Mouse (Mus musculus) embryo, embryonic 11.5 days (tissue): ENCODE measurements at regions not wholly inside any gene's neighbourhood (a gene's known extent, or its start where the extent isn't known, plus 50 kb on each side); places are given as distances from the start of the nearest gene placed in this dataset.

Source experiments
- DNase-seq: peaks from one replicate; pipeline ENCODE4 v3.0.0-alpha.2; 2012; ENCODE audit warnings: low read depth, low spot score

GRCm38 (mm10) chr16:93140535-93141110 lies 314.7 kb upstream of the Runx1 start:
- DNase-seq, result no peak

- DNase-seq, result no peak
These were observed 311.3 kb upstream of the Runx1 start for GRCm38 (mm10) chr16:93137249-93137648.

DNA sequence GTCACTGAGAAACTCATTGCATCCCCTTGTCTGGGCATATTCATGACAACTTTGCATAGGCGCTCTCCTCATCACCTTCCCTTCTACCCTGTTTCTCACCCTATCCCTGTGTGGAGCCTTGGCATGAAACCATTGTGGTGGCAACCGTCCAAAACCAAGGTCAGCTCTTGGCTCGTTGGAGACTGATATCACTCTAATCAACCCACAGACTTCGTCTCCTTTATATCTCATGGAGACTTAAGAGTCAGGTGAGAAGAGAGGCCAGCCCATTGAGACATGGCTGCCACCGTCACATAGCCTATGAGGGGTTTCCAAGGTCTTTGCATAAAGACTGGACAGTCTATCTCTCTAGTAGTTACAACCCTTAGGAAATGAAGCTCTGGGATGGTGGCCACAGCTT lies 305.5 kb upstream of the Runx1 start:
- no peak for DNase-seq

DNA sequence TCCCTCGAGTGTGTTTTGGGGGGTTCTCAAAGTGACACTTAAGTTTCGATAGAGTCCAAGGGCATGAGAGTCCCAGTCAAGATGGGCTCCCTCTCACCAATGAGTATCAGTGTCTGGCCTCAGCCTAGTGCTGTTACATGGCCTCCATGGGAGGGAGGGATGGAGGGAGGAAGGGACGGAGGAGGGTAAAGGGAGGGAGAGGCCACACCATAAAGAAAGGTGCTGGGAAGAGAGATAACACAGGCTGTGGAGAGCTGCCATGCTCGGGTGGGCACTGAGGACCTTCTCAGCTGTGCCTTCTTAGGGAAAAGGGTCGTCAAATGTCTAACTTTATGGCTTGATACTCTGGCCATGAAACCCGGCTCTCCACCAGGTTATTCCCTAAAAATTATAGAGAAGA lies 304.7 kb upstream of the Runx1 start:
- no peak for DNase-seq

GRCm38 (mm10) chr16:93123707-93124106 lies 297.8 kb upstream of the Runx1 start:
- DNase-seq, result no peak

DNA sequence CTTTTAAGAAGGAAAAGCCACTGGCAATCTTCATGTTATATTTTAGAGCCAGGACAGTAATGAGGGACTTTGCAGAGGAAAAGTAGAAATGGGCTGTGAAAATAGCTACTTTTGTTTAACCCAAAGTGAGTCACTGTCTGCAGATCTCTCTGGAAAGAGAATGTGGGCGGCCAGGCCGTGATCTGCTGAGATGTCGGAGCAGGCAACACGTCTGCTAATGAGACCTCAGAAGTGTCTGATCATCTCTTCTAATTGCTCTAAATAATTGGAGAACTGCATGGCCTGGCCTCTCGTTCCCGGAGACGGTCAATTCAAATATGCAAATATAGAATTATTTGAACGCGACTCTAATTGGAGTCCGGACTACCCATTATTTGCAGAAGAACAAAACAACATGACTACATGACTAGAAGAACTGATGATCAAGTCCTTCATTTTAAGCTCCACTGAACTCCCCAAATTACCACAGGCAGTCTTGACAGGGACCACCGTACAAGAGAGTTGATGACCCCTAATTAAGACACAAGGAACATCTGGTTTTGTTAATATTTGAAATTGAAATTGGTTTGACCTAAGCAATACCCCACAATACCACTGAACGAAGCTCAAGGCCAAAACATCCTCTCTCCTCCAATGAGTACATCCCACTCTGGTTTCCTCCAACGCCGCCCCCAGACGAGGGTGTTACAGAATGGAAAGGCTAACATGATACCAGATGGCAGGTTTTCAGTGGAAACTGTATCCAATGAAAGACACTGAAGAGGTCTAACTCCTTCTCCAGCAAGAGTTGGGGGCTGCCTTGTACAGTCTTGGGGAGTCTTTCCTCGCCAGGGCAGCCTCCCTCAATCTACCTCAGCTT lies 290.4 kb upstream of the Runx1 start:
- DNase-seq, result no peak

DNA sequence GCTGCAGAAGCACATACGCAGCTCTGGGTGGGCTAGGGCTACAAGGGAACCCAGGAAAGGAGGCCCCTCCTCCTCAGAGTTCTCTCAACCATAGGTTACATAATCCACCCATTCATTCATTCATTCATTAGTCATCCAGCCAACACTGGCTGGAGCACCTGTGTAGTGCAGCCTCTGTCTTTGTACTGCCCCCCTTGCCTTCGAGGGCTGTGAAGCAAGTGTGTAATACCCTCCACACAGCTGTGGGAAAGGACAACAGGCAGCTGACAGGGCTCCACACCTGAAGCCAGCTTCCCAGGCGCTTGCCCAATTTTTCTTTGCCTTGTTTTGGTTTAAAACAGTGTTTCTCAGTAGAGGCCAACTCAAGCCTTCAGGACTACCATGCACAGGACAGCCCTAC lies 285.0 kb upstream of the Runx1 start:
- no peak for DNase-seq

GRCm38 (mm10) chr16:93110451-93110850 lies 284.5 kb upstream of the Runx1 start:
- no peak for DNase-seq

DNA sequence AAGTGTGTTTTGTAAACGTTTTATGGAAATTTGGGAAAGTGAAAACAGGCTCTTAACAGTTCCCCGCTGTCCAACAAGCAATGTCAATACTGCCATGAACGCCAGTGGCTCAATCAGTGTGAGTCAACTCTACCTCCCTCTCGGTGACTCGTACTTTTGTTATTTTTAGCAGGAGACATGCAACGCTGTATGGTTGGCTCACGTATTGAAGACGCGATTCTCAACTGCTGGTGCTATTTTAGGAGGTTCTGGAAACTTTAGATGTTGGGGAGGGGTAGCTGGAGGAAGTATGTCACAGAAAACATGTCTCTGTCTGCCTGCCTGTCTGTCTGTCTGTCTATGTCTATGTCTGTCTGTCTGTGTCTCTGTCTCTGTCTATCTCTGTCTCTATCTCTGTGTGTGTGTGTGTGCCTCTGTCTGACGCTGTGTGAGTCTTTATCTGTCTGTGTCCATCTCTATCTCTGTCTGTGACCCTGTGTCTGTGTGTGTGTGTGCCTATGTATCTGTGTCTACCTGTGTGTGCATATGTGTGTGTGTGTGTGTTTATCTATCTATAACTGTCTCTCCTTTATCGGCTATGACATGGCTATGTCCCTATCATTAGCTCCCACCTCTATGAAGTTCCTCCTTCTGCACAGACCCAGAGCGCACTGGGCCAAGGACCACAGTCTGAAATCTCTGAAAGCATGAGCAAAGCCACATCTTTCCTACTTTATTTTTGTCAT lies 283.9 kb upstream of the Runx1 start:
- no peak for DNase-seq

GRCm38 (mm10) chr16:93107524-93107845 lies 281.5 kb upstream of the Runx1 start:
- no peak for DNase-seq

DNA sequence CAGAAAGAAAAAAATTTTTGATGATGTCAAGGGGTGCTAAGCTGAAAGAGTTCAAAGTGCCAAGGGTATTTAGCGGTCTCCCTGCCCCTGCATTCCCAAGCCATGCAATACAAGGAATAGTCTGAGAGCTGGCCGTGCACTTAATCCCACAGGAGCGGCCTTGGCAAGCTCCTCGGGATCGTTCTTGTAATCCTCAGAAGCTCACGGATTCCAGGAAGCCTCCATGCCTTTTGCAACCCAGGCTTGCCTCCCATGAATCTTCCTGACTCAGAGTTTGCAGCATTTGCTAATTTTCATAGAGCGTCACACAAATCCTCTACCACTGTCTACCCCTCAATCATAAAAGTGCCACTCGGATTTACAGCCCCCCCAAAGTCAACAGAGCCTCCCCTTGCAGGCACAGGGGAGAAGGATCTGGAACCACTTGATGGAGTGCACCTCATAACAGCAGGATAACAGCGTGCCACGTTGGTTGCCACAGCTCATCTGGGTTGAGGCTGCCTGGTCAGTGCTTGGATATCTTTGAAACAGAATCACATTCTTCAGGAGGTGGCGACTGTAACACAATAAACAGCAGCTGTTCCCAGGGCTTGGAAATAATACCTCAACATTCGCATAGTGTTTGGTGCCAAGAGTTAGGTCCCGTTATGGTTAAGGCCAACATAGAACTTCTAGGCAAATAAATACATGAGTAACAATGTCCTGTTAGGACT lies 281.0 kb upstream of the Runx1 start:
- DNase-seq, result no peak

GRCm38 (mm10) chr16:93102174-93102573 lies 276.2 kb upstream of the Runx1 start:
- no peak for DNase-seq

GRCm38 (mm10) chr16:93098057-93098456 lies 272.1 kb upstream of the Runx1 start:
- no peak for DNase-seq

DNA sequence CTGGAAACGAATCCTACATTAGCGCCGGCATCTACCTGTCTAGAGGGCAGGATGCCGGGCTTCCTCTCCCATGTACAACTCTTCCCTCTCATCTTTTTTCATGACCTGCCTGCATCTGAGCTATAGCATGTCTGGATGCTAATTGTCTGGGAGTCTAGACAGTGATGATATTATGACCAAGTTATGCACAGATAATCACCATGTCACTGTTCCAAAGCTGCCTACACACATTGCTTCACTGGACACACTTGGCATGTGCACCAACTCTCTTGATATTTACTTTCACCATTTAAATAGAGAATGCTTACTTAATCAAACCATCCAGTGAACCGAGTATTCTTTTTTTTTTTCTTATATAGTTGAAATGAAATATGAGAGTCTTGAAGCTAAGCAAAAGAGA lies 270.2 kb upstream of the Runx1 start:
- no peak for DNase-seq

DNA sequence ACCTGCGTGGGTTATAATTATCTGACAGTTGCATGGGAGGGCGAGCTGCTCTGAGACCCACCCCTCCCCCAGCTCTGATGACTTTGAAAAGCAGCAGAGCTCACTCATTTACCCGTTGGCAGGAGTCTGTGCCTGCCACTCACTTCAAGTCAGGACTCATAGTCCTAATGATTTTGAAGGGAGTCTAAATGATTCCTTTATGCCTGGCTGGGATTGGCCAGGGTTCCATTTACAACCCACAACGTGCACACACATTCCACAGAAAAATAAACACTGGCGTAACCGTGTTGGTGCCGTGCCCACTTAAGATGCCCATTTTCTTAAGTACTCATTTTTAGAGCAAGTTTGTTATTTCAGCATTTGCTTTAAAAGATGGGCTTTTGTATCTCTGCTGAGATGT lies 266.8 kb upstream of the Runx1 start:
- no peak for DNase-seq

DNA sequence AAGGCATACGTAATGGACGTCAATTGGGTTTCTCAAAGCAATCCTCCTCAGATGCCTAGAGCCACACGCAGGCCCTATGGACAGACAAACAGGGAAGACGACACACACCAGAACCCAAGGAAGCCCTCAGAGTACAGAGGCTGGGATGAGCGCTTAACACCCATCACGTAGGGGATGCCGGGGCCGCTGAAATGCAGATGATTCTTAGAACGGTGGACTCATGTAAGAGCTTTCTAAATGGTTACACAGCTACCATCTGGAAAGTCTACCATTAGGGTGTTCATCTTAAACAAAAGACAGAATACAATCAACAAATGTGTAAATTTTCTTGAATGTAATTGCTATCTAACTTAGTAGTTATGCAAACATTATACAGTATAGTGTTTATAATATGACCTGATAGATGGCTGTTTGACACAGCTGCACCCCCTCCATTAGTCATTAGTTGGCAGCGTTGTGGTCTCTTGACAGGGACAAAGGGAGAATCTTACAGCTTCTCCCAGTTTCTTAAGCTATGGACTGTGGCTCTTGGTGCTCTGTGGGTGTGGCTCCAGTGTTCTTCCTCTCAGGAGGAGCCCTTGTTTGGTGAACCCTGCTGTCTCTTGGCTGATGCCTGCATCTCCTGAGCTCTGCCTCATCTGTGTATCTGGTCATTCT lies 259.4 kb upstream of the Runx1 start:
- no peak for DNase-seq

DNA sequence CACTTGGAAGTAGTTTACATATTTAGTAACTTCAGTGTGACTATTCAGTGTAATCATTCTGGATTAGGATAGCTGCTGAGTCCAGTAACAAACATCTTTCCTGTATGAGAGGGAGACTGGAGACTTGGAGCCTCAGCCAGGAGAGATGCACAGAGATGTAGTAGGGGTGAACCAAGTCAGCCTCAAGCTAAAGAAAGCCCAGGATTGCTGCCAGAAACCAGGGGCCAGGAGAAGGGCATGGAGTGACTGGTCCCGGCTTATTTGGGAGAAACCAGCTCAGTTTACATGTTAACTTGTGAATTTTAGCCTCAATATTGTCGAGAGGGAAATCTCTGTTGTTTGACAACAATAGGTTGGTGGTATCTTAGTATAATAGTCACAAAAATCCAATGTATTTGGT lies 257.8 kb upstream of the Runx1 start:
- no peak for DNase-seq

DNA sequence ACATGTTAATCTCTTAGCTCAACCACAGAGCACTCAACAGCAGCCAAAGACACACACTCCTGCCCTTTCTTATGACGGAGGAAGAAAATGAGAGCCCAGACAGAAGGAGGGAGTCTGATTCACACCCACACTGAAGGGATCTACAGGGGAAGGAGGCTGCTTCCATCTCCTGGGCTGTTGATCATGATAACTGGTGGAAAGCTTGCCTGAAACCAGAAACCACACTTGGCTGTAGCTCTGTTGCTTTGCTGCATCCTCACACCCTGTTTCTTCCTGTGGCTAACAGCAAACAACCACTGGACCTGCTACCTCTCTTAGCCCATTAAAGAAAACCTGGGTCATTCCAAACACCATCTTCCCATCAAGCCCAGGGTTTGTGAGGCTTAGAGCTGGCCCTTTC lies 257.2 kb upstream of the Runx1 start:
- no peak for DNase-seq

DNA sequence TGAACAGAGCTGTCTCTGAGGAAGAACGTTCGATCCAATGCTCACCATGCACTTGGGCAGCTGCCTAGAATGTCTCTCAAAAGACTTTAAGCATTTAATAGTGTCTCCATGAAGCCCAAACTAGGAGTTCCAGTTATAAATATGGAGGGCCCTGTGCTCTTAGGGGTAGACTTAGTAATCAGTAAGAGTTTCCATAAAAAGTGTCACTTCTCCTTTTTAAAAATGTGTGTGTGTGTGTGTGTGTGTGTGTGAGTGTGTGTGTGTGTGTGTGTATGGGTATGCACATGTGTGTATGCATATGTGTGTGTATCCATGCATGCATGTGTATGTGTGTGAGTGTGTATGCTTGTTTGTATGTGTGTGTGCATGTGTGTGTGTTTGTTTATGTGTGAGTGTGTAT lies 255.6 kb upstream of the Runx1 start:
- no peak for DNase-seq

- DNase-seq, result no peak
These were observed 253.9 kb upstream of the Runx1 start for GRCm38 (mm10) chr16:93079660-93080390.

DNA sequence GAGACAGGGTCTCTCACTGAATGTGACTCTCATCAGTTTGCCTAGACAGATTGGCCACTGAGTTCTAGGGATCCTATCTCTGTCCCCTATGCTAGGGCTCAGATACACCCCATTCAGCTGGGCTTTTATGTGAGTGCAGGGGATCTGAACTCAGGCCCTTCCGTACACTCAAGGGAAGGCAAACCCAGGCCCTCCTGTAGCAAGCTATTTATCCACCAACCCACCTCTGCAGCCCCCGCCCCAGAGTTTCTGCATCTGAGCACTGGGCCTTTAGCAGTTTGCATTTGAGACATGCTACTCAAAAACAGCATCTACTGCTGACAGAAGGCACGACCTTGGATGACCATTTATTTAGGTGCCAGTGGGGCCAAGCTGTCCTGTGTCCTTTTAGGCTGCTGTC lies 253.0 kb upstream of the Runx1 start:
- DNase-seq, result no peak
